Mouse (Mus musculus) olfactory bulb, adult 2 months (tissue): ENCODE measurements around the gene Aktip.

ENCODE experiments used
- CTCF ChIP-seq: fragments of 200-500 bp; IDR thresholded peaks from 2 replicates; pipeline ENCODE4 v1.5.1; 2012; ENCODE audit warnings: low read depth, mild to moderate bottlenecking, low read length, moderate library complexity; ENCODE audit not compliant: insufficient read depth
- POLR2A ChIP-seq: fragments of 200-500 bp; IDR thresholded peaks from 2 replicates; pipeline ENCODE4 v1.6.1; 2012; ENCODE audit warnings: mild to moderate bottlenecking, low read depth, low read length, moderate library complexity; ENCODE audit not compliant: insufficient read depth

DNA sequence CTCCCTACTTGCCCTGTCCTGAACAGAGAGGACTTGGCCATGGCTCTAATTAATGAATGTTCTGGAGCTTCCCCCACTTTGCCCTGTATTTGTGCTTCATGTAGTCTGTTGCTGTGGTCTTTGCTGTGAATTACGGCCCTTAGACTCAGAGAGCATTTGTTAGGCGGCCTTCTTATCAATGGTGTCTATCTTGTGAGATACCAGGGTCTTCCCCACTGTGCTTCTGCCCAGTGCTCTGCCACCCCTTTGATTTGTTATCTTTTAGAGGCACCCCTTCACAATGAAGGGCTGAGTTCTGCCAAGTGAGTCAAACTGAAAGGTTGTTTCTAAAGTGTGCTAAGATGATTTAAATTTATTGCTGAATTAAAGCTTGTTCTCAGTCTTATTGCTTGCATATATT is 7.9 kb upstream of the Aktip start:
- no peak for TF ChIP-seq CTCF
- TF ChIP-seq POLR2A, result no peak
